Mouse (Mus musculus) small intestine, adult 2 months (tissue): ENCODE results near the gene Cdc14a.

ENCODE experiments used
- CTCF ChIP-seq: fragments of 200-500 bp; IDR thresholded peaks from 2 replicates; pipeline ENCODE4 v1.5.1; 2012; ENCODE audit warnings: low read depth, mild to moderate bottlenecking, control low read depth, inconsistent platforms, low read length, moderate library complexity, mixed read lengths; ENCODE audit not compliant: insufficient replicate concordance, insufficient read length; ENCODE audit errors: extremely low read depth
- POLR2A ChIP-seq: fragments of 200-500 bp; IDR thresholded peaks from 2 replicates; pipeline ENCODE4 v1.6.1; 2012; ENCODE audit warnings: low read depth, mild to moderate bottlenecking, control low read depth, inconsistent platforms, low read length, moderate library complexity

GRCm38 (mm10) chr3:116301754-116302153 lies 122.1 kb downstream of the Cdc14a start:
- TF ChIP-seq POLR2A, result no peak
- no peak for TF ChIP-seq CTCF
